Mouse (Mus musculus) gastrocnemius, postnatal 4 days (tissue): Measurements from ENCODE around the gene Pgf. TPM values are rescaled to one million over a fixed set of nuclear protein-coding genes. Genes with fewer than 3 reads are reported as not detected.
A peak's percentile ranks its signal among the peaks of the same experiment; 100 is the strongest.

ENCODE experiments used
- DNase-seq, 2 experiments: peaks; one replicate each; pipeline ENCODE4 v3.0.0; 2021 to 2022; ENCODE audit warnings: low spot score in 2 of 2, mixed read lengths in 2 of 2
- long read RNA-seq, 2 experiments: library from polyadenylated mRNA; stranded (forward); transcript quantifications; one replicate each; pipeline ENCODE4 v2.0.0; 2021
- total RNA-seq, 2 experiments: library from RNA; stranded (reverse); gene quantifications; 2 replicates each; pipeline ENCODE4 v1.2.3; 2021

The Pgf gene
- 1 to 10 TPM; 5.6 to 6.4 TPM for total RNA-seq
- long read RNA-seq, experiment 1, partial matches to known transcripts: 0 of 3 reads
- long read RNA-seq, experiment 1, other reads (novel, unspliced or antisense): 0 of 3 reads
- long read RNA-seq, experiment 2, partial matches to known transcripts: 1 of 7 reads
- long read RNA-seq, experiment 2, other reads (novel, unspliced or antisense): 1 of 7 reads

GRCm38 (mm10) chr12:85177740-85178239 is at the start of gene Pgf:
Gene Pgf, minus strand, starts transcription at chr12:85177790.
- no peak for DNase-seq

GRCm38 (mm10) chr12:85227227-85227626 is 49.6 kb upstream of the Pgf start:
- peak in 1 of 2 experiments; percentile 54 for DNase-seq

- DNase-seq: no peak
These were observed 42.3 kb upstream of the Pgf start for GRCm38 (mm10) chr12:85219905-85220290.

GRCm38 (mm10) chr12:85219236-85219904 is 41.8 kb upstream of the Pgf start, which contains the start of gene Eif2b2:
Gene Eif2b2, plus strand, starts transcription at chr12:85219481.
- peak; percentile 97 to 98 for DNase-seq

GRCm38 (mm10) chr12:85217733-85218310 is 40.2 kb upstream of the Pgf start:
- DNase-seq: no peak

GRCm38 (mm10) chr12:85215031-85215430 is 37.4 kb upstream of the Pgf start:
- no peak for DNase-seq

GRCm38 (mm10) chr12:85208687-85209199 is 31.2 kb upstream of the Pgf start:
- no peak for DNase-seq

GRCm38 (mm10) chr12:85205425-85205824 is 27.8 kb upstream of the Pgf start:
- DNase-seq: no peak

GRCm38 (mm10) chr12:85204105-85204504 is 26.5 kb upstream of the Pgf start:
- no peak for DNase-seq

- no peak for DNase-seq
These were observed 26.1 kb upstream of the Pgf start for GRCm38 (mm10) chr12:85203699-85204098.

- DNase-seq: no peak
These were observed 24.6 kb upstream of the Pgf start for GRCm38 (mm10) chr12:85202191-85202590.

GRCm38 (mm10) chr12:85201830-85202147 is 24.2 kb upstream of the Pgf start:
- DNase-seq: no peak

GRCm38 (mm10) chr12:85200929-85201829 is 23.6 kb upstream of the Pgf start:
- peak in 1 of 2 experiments; percentile 41 for DNase-seq

GRCm38 (mm10) chr12:85199954-85200353 is 22.4 kb upstream of the Pgf start:
- DNase-seq: no peak

GRCm38 (mm10) chr12:85197936-85198335 is 20.3 kb upstream of the Pgf start:
- no peak for DNase-seq

- DNase-seq: no peak
These were observed 19.8 kb upstream of the Pgf start for GRCm38 (mm10) chr12:85197371-85197770.

GRCm38 (mm10) chr12:85196191-85196590 is 18.6 kb upstream of the Pgf start:
- no peak for DNase-seq

GRCm38 (mm10) chr12:85195086-85195485 is 17.5 kb upstream of the Pgf start:
- DNase-seq: no peak

- DNase-seq: peak; percentile 88 to 92
These were observed 17.0 kb upstream of the Pgf start for GRCm38 (mm10) chr12:85194623-85195018.

- no peak for DNase-seq
These were observed 16.5 kb upstream of the Pgf start for GRCm38 (mm10) chr12:85193923-85194622.

- DNase-seq: no peak
These were observed 15.6 kb upstream of the Pgf start for GRCm38 (mm10) chr12:85193146-85193545.
